Mouse (Mus musculus) cerebellum, adult 2 months (tissue): ENCODE data around the gene 1700008O03Rik.

ENCODE experiments used
- CTCF ChIP-seq: fragments of 200-500 bp; IDR thresholded peaks from 2 replicates; pipeline ENCODE4 v1.5.1; 2011; ENCODE audit warnings: low read depth, mild to moderate bottlenecking, control low read depth, low read length, moderate library complexity, borderline replicate concordance; ENCODE audit not compliant: insufficient read depth
- POLR2A ChIP-seq: fragments of 200-500 bp; IDR thresholded peaks from 2 replicates; pipeline ENCODE4 v1.6.1; 2011; ENCODE audit warnings: low read length, control low read depth, borderline replicate concordance; ENCODE audit not compliant: insufficient read depth

DNA sequence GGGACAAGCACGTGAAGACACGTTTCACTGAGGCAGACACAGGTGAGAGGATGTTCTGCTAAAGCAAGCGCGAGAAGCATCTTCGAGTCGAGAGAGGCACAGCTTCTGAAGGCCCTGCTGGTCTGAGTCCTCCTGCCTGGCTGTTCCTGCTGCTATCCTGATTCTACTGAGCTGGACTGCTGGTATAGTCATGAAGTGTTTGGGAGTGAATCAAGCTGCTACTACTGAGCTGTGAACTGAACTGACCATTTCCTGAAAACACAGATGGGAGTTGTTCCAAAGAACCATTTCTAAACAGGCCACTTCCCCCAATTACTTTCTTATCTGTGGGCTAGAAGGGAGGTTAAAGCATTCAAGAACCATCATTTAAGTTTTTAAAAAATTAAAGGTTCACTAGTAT lies 27.7 kb upstream of the 1700008O03Rik start:
- TF ChIP-seq CTCF (no peak), POLR2A (no peak)
